20 mouse cellular contexts compared by ENCODE assay signal in genomic region chr3:132858849-132859248, GRCm38 (mm10).
A peak's percentile ranks its signal among the peaks of the same experiment; 100 is the strongest.
DNase-seq lines count a peak whose midpoint lies in the region; ATAC-seq and TF ChIP-seq lines count a peak whose summit lies in the region.
"Had no signal": no experiment of that assay in that cellular context is flagged by ENCODE, and none has a peak within 500 bp of the region (broad histone marks: within the 10 kb centered on the region; RNA-seq: fewer than 3 reads in every experiment).

No protein-coding gene starts in this region.

- H3K4me1 ChIP-seq in hindbrain, embryonic 15.5 days (replicated peaks): no peaks in the 10 kb centered on the region
- H3K4me1 ChIP-seq in hindbrain, embryonic 11.5 days (replicated peaks; ENCODE audit: control insufficient read depth, insufficient read depth, low read length): no peaks in the 10 kb centered on the region
- peaks cover 7% of the 10 kb centered on the region; the same call in 1 of the 2 replicates for H3K4me1 ChIP-seq in thymus, adult 2 months (replicated peaks; ENCODE audit: control insufficient read depth, insufficient read depth, low read length)
- H3K4me1 ChIP-seq: midbrain, embryonic 12.5 days; neural tube, embryonic 12.5 days had no signal

- DNase-seq in hindbrain, embryonic 11.5 days (ENCODE audit: low spot score): no peak
- DNase-seq in thymus, postnatal 14 days: peak; percentile 19
- DNase-seq in thymus, adult 2 months: no peak
- DNase-seq in urinary bladder, postnatal 36 days (ENCODE audit: low spot score in 2 of 2): no peak
- no peak for DNase-seq in layer of hippocampus, adult 2 months (ENCODE audit: low spot score in 2 of 2)
- DNase-seq: cerebellum, postnatal 36 days; gastrocnemius, adult 2 months; layer of hippocampus, postnatal 36 days; right cerebral cortex, adult 18-20 months had no signal

- peak; percentile 60 for ATAC-seq in hindbrain, embryonic 15.5 days (ENCODE audit: low FRiP score, low read depth)
- no peak for ATAC-seq in hindbrain, embryonic 11.5 days (ENCODE audit: low FRiP score)
- peak; percentile 27 for ATAC-seq in common myeloid progenitor, adult 5-6 weeks (replicated peaks; ENCODE audit: low read depth, poor library complexity, severe bottlenecking)
- ATAC-seq in megakaryocyte progenitor cell, adult 5-6 weeks (replicated peaks; ENCODE audit: poor library complexity): peak; percentile 21; the same call in 1 of the 2 replicates
- ATAC-seq: inflammation-experienced regulatory T-cells, adult 6 months had no signal

- TF ChIP-seq POLR2A in thymus, adult 2 months (IDR thresholded peaks at IDR 0.05; ENCODE audit: control insufficient read depth, extremely low read depth, insufficient read depth, low read length, poor library complexity): no peak

- 61% methylated on average over 11 of the region's 11 CpGs for WGBS in hindbrain, embryonic 15.5 days
- 70% methylated on average over 11 of the region's 11 CpGs for WGBS in hindbrain, embryonic 11.5 days
- WGBS in thymus, adult 2 months: 61% methylated on average over 11 of the region's 11 CpGs

- no peak overlapping the region for H3K9ac ChIP-seq in hindbrain, embryonic 15.5 days
- no peak overlapping the region for H3K9ac ChIP-seq in hindbrain, embryonic 11.5 days (ENCODE audit: low read depth, low read length)
- H3K9ac ChIP-seq: heart, embryonic 13.5 days; limb, embryonic 13.5 days; midbrain, embryonic 12.5 days; neural tube, embryonic 12.5 days had no signal

- H3K36me3 ChIP-seq in hindbrain, embryonic 15.5 days: no peaks in the 10 kb centered on the region
- no peaks in the 10 kb centered on the region for H3K36me3 ChIP-seq in hindbrain, embryonic 11.5 days (ENCODE audit: control insufficient read depth, insufficient read depth, low read length)
- no peaks in the 10 kb centered on the region for H3K36me3 ChIP-seq in thymus, adult 2 months (ENCODE audit: control insufficient read depth, insufficient read depth, low read length)
- H3K36me3 ChIP-seq: G1E; heart, embryonic 13.5 days; limb, embryonic 13.5 days; midbrain, embryonic 12.5 days; neural tube, embryonic 12.5 days had no signal

- no peak overlapping the region for H3K27ac ChIP-seq in hindbrain, embryonic 15.5 days (replicated peaks)
- H3K27ac ChIP-seq in hindbrain, embryonic 11.5 days (ENCODE audit: low read depth, low read length): no peak overlapping the region
- H3K27ac ChIP-seq in thymus, adult 2 months (ENCODE audit: control insufficient read depth, insufficient read depth, low read length): no peak overlapping the region
- no peak overlapping the region for H3K27ac ChIP-seq in layer of hippocampus, adult 2 months
- H3K27ac ChIP-seq: gastrocnemius, adult 2 months; heart, embryonic 13.5 days; kidney, postnatal 0 days; limb, embryonic 13.5 days; midbrain, embryonic 12.5 days; neural tube, embryonic 12.5 days had no signal

- no peaks in the 10 kb centered on the region for H3K27me3 ChIP-seq in hindbrain, embryonic 15.5 days
- no peaks in the 10 kb centered on the region for H3K27me3 ChIP-seq in hindbrain, embryonic 11.5 days (ENCODE audit: control insufficient read depth, insufficient read depth, low read length)
- H3K27me3 ChIP-seq in thymus, adult 2 months (ENCODE audit: control insufficient read depth, insufficient read depth, low read length): no peaks in the 10 kb centered on the region
- H3K27me3 ChIP-seq: heart, embryonic 13.5 days; midbrain, embryonic 12.5 days; neural tube, embryonic 12.5 days had no signal

- no peak overlapping the region for H3K4me3 ChIP-seq in hindbrain, embryonic 15.5 days
- no peak overlapping the region for H3K4me3 ChIP-seq in hindbrain, embryonic 11.5 days (ENCODE audit: low read depth, low read length)
- no peak overlapping the region for H3K4me3 ChIP-seq in thymus, adult 2 months (ENCODE audit: control insufficient read depth, insufficient read depth, low read length)
- H3K4me3 ChIP-seq in layer of hippocampus, adult 2 months: no peak overlapping the region
- H3K4me3 ChIP-seq: erythroblast, embryonic 14.5 days; gastrocnemius, adult 2 months; heart, embryonic 13.5 days; limb, embryonic 13.5 days; midbrain, embryonic 12.5 days; neural tube, embryonic 12.5 days had no signal

- no peak for TF ChIP-seq CTCF in thymus, adult 2 months (IDR thresholded peaks at IDR 0.05; ENCODE audit: borderline replicate concordance, control insufficient read depth, extremely low read depth, insufficient read depth, low read length, poor library complexity)
- no peak for TF ChIP-seq CTCF in layer of hippocampus, adult 2 months (conservative IDR thresholded peaks at IDR 0.05)

- H3K9me3 ChIP-seq in hindbrain, embryonic 15.5 days: no peaks in the 10 kb centered on the region
- no peaks in the 10 kb centered on the region for H3K9me3 ChIP-seq in hindbrain, embryonic 11.5 days (ENCODE audit: control insufficient read depth, low read length)
- H3K9me3 ChIP-seq: G1E; heart, embryonic 13.5 days; limb, embryonic 13.5 days; midbrain, embryonic 12.5 days; neural tube, embryonic 12.5 days had no signal

- H3K4me2 ChIP-seq in hindbrain, embryonic 15.5 days: no peak overlapping the region
- no peak overlapping the region for H3K4me2 ChIP-seq in hindbrain, embryonic 11.5 days (replicated peaks; ENCODE audit: low read depth, low read length)
- H3K4me2 ChIP-seq: heart, embryonic 13.5 days; limb, embryonic 13.5 days; midbrain, embryonic 12.5 days; neural tube, embryonic 12.5 days had no signal
